Mouse (Mus musculus): ENCODE data around the gene Vmn1r113.
"Not testable (repeated sequence)": the region's sequence is repeated elsewhere in the genome, so short reads cannot be mapped to it uniquely, and the experiment has no call there.

The Vmn1r113 gene

GRCm38 (mm10) chr7:20786985-20787384 is at the start of gene Vmn1r113:
Vmn1r113 (plus strand) TSS chr7:20787285.
- DNase-seq (ENCODE audit: low read depth), result not testable (repeated sequence)

GRCm38 (mm10) chr7:20770885-20771284 is 16.2 kb upstream of the Vmn1r113 start, which contains the start of gene Vmn1r112:
Vmn1r112 (plus strand) TSS chr7:20771185.
- not testable (repeated sequence) for DNase-seq (ENCODE audit: low read depth)

GRCm38 (mm10) chr7:20812086-20812485 is 25.0 kb downstream of the Vmn1r113 start, which contains the start of gene Vmn1r114:
Vmn1r114 (minus strand) TSS chr7:20812186.
- DNase-seq (ENCODE audit: low read depth), result not testable (repeated sequence)
